Mouse (Mus musculus): ENCODE measurements at regions not wholly inside any gene's neighbourhood (a gene's known extent, or its start where the extent isn't known, plus 50 kb on each side); places are given as distances from the start of the nearest gene placed in this dataset.
A peak's percentile ranks its signal among the peaks of the same experiment; 100 is the strongest.

GRCm38 (mm10) chr10:126815730-126816129 lies 85.4 kb downstream of the Atp23 start:
- peak; percentile 65 for DNase-seq

GRCm38 (mm10) chr10:126814968-126815367 lies 86.2 kb downstream of the Atp23 start:
- DNase-seq: no peak

GRCm38 (mm10) chr10:126813051-126813593 lies 88.0 kb downstream of the Atp23 start:
- DNase-seq: no peak

- no peak for DNase-seq
These were observed 88.9 kb downstream of the Atp23 start for GRCm38 (mm10) chr10:126812243-126812755.

GRCm38 (mm10) chr10:126810346-126811095 lies 90.6 kb downstream of the Atp23 start:
- no peak for DNase-seq

GRCm38 (mm10) chr10:126809587-126809986 lies 91.6 kb downstream of the Atp23 start:
- DNase-seq: peak; percentile 37

GRCm38 (mm10) chr10:126806881-126807280 lies 94.3 kb downstream of the Atp23 start:
- no peak for DNase-seq

- DNase-seq: no peak
These were observed 98.4 kb downstream of the Atp23 start for GRCm38 (mm10) chr10:126802732-126803131.

- DNase-seq: no peak
These were observed 101.8 kb downstream of the Atp23 start for GRCm38 (mm10) chr10:126799393-126799792.

GRCm38 (mm10) chr10:126793136-126793535 lies 108.0 kb downstream of the Atp23 start:
- DNase-seq: no peak

- DNase-seq: no peak
These were observed 108.8 kb downstream of the Atp23 start for GRCm38 (mm10) chr10:126792371-126792835.

- DNase-seq: no peak
These were observed 112.9 kb downstream of the Atp23 start for GRCm38 (mm10) chr10:126788277-126788676.

GRCm38 (mm10) chr10:126783161-126783560 lies 118.0 kb downstream of the Atp23 start:
- DNase-seq: no peak

GRCm38 (mm10) chr10:126776603-126777002 lies 124.6 kb downstream of the Atp23 start:
- DNase-seq: no peak

- DNase-seq: no peak
These were observed 125.2 kb downstream of the Atp23 start for GRCm38 (mm10) chr10:126775946-126776345.

- DNase-seq: no peak
These were observed 130.6 kb downstream of the Atp23 start for GRCm38 (mm10) chr10:126770446-126771020.

- no peak for DNase-seq
These were observed 135.5 kb downstream of the Atp23 start for GRCm38 (mm10) chr10:126765648-126766047.

GRCm38 (mm10) chr10:126764740-126765139 lies 136.4 kb downstream of the Atp23 start:
- no peak for DNase-seq

GRCm38 (mm10) chr10:126763976-126764375 lies 137.2 kb downstream of the Atp23 start:
- no peak for DNase-seq

GRCm38 (mm10) chr10:126758682-126759081 lies 142.5 kb downstream of the Atp23 start:
- DNase-seq: no peak

GRCm38 (mm10) chr10:126753201-126753600 lies 148.0 kb downstream of the Atp23 start:
- no peak for DNase-seq

GRCm38 (mm10) chr10:126752699-126753098 lies 148.5 kb downstream of the Atp23 start:
- peak; percentile 52 for DNase-seq

- no peak for DNase-seq
These were observed 152.3 kb downstream of the Atp23 start for GRCm38 (mm10) chr10:126748696-126749466.
